Comparison of ENCODE assay signal across 12 mouse cellular contexts in genomic region chr1:64756640-64757030, GRCm38 (mm10). TPM values are rescaled to one million over a fixed set of nuclear protein-coding genes. Genes with fewer than 3 reads are reported as not detected.
DNase-seq lines count a peak whose midpoint lies in the region; ATAC-seq and TF ChIP-seq lines count a peak whose summit lies in the region.
"Had no signal": no experiment of that assay in that cellular context is flagged by ENCODE, and none has a peak within 500 bp of the region (broad histone marks: within the 10 kb centered on the region; RNA-seq: fewer than 3 reads in every experiment).

No protein-coding gene starts in this region.

- H3K4me3 ChIP-seq in liver, adult 2 months (ENCODE audit: insufficient read depth, low read depth, low read length) = no peak overlapping the region
- H3K4me3 ChIP-seq in embryonic facial prominence, embryonic 13.5 days = no peak overlapping the region
- H3K4me3 ChIP-seq in heart, embryonic 14.5 days (ENCODE audit: control insufficient read depth in 1 of 2, insufficient read depth in 1 of 2, low read depth in 1 of 2, low read length in 2 of 2) = no peak overlapping the region
- no peak overlapping the region for H3K4me3 ChIP-seq in left cerebral cortex, adult 2 months
- H3K4me3 ChIP-seq: hindbrain, embryonic 15.5 days; kidney, embryonic 15.5 days; liver, embryonic 15.5 days had no signal

- no peaks in the 10 kb centered on the region for H3K9me3 ChIP-seq in embryonic facial prominence, embryonic 13.5 days
- no peaks in the 10 kb centered on the region for H3K9me3 ChIP-seq in heart, embryonic 14.5 days (ENCODE audit: control insufficient read depth, low read length)
- H3K9me3 ChIP-seq: G1E; hindbrain, embryonic 15.5 days; kidney, embryonic 15.5 days; liver, embryonic 15.5 days had no signal

- intact Hi-C loops in left cerebral cortex, adult 2 months (cut with DNase I) = no loop called here
- intact Hi-C loops in gastrocnemius, postnatal 36 days (cut with DNase I) = no loop called here

- ATAC-seq in embryonic facial prominence, embryonic 13.5 days (ENCODE audit: insufficient number of reproducible peaks, insufficient read depth, low FRiP score, low TSS enrichment, low read depth) = no peak
- ATAC-seq in heart, embryonic 14.5 days (ENCODE audit: insufficient number of reproducible peaks, insufficient read depth, low FRiP score, low read depth) = no peak

- H3K36me3 ChIP-seq in liver, adult 2 months (ENCODE audit: control insufficient read depth, insufficient read depth, low read length) = no peaks in the 10 kb centered on the region
- no peaks in the 10 kb centered on the region for H3K36me3 ChIP-seq in embryonic facial prominence, embryonic 13.5 days
- H3K36me3 ChIP-seq in heart, embryonic 14.5 days (ENCODE audit: control insufficient read depth, insufficient read depth, low read length) = no peaks in the 10 kb centered on the region
- H3K36me3 ChIP-seq: G1E; hindbrain, embryonic 15.5 days; kidney, embryonic 15.5 days; liver, embryonic 15.5 days had no signal

- peak overlapping the region; percentile 62 for H3K27ac ChIP-seq in liver, adult 2 months (replicated peaks; ENCODE audit: insufficient read depth, low read depth, low read length)
- peak overlapping the region; percentile 55; the same call in 1 of the 2 replicates for H3K27ac ChIP-seq in embryonic facial prominence, embryonic 13.5 days
- 0 out of 4 replicates have a peak overlapping the region, but pooled peaks of 1 of the 2 experiments have one; percentile 7 for H3K27ac ChIP-seq in heart, embryonic 14.5 days (replicated peaks in 1 of 2; ENCODE audit: control insufficient read depth in 1 of 2, insufficient read depth in 1 of 2, low read depth in 2 of 2, low read length in 2 of 2)
- H3K27ac ChIP-seq in left cerebral cortex, adult 2 months = no peak overlapping the region
- H3K27ac ChIP-seq: hindbrain, embryonic 15.5 days; kidney, embryonic 15.5 days; liver, embryonic 15.5 days had no signal

- TF ChIP-seq POLR2A in liver, adult 2 months (IDR thresholded peaks at IDR 0.05; ENCODE audit: extremely low read depth, insufficient read depth, low read length) = no peak

- H3K4me1 ChIP-seq in liver, adult 2 months (ENCODE audit: control insufficient read depth, insufficient read depth, low read length) = peaks cover 24% of the 10 kb centered on the region
- peaks cover 15% of the 10 kb centered on the region for H3K4me1 ChIP-seq in embryonic facial prominence, embryonic 13.5 days
- peaks cover 0 to 2% of the 10 kb centered on the region in 2 experiments; a peak in 1 of 4 replicates for H3K4me1 ChIP-seq in heart, embryonic 14.5 days (ENCODE audit: control insufficient read depth in 2 of 2, insufficient read depth in 2 of 2, low read length in 2 of 2)
- H3K4me1 ChIP-seq: hindbrain, embryonic 15.5 days had no signal

- no peak overlapping the region for H3K4me2 ChIP-seq in embryonic facial prominence, embryonic 13.5 days
- H3K4me2 ChIP-seq in heart, embryonic 14.5 days (ENCODE audit: low read length) = 0 out of 2 replicates have a peak overlapping the region, but pooled peaks have one; percentile 11
- H3K4me2 ChIP-seq: hindbrain, embryonic 15.5 days; kidney, embryonic 15.5 days; liver, embryonic 15.5 days had no signal

- H3K9ac ChIP-seq in liver, adult 2 months (ENCODE audit: low read depth, low read length) = no peak overlapping the region
- no peak overlapping the region for H3K9ac ChIP-seq in embryonic facial prominence, embryonic 13.5 days
- H3K9ac ChIP-seq in heart, embryonic 14.5 days (ENCODE audit: low read length) = no peak overlapping the region
- H3K9ac ChIP-seq: hindbrain, embryonic 15.5 days; kidney, embryonic 15.5 days; liver, embryonic 15.5 days had no signal

- TF ChIP-seq CTCF in liver, adult 2 months (IDR thresholded peaks at IDR 0.05; ENCODE audit: low read depth, low read length) = no peak
- no peak for TF ChIP-seq CTCF in left cerebral cortex, adult 2 months (IDR thresholded peaks at IDR 0.05)

- H3K79me2 ChIP-seq in liver, adult 2 months (ENCODE audit: control insufficient read depth, insufficient read depth, low read length) = no peaks in the 10 kb centered on the region

- 21% methylated on average over 10 of the region's 10 CpGs for WGBS in liver, adult 2 months
- WGBS in embryonic facial prominence, embryonic 13.5 days = 55% methylated on average over 10 of the region's 10 CpGs
- 57% methylated on average over 10 of the region's 10 CpGs for WGBS in heart, embryonic 14.5 days

- H3K27me3 ChIP-seq in liver, adult 2 months (ENCODE audit: control insufficient read depth, insufficient read depth, low read length) = no peaks in the 10 kb centered on the region
- no peaks in the 10 kb centered on the region for H3K27me3 ChIP-seq in embryonic facial prominence, embryonic 13.5 days
- no peaks in the 10 kb centered on the region for H3K27me3 ChIP-seq in heart, embryonic 14.5 days (ENCODE audit: control insufficient read depth, insufficient read depth, low read length)
- H3K27me3 ChIP-seq: hindbrain, embryonic 15.5 days; liver, embryonic 15.5 days had no signal

- DNase-seq in liver, adult 2 months (ENCODE audit: extremely low read depth, low read depth, low spot score) = peak; percentile 77
- DNase-seq in liver = no peak
- peak; percentile 10 for DNase-seq in skeletal muscle tissue, adult 2 months (ENCODE audit: low read depth, low spot score)
- DNase-seq in left cerebral cortex, adult 2 months (ENCODE audit: extremely low spot score in 1 of 2, low spot score in 2 of 2) = no peak
- DNase-seq in gastrocnemius, postnatal 36 days = no peak
- DNase-seq: cerebellum, adult 9-11 months had no signal

RNA-seq across cellular contexts. Expression of gene Fzd5, which starts 19.1 kb away (rescaled TPM):
- 3.1 and 4.0 TPM in 2 replicates for total RNA-seq in liver, adult 2 months (2014; rRNA removed)
- polyA plus RNA-seq in liver, adult 2 months (2012; rRNA removed) = 4.7 and 4.9 TPM in 2 replicates
- 1.1 and 2.0 TPM in 2 replicates for polyA plus RNA-seq in embryonic facial prominence, embryonic 13.5 days (2015; fragmentation: Nextera tagmentation; extraction: Ambion mirVana)
- 1.6 and 1.7 TPM in 2 replicates for polyA plus RNA-seq in heart, embryonic 14.5 days (2014; fragmentation: Nextera tagmentation; extraction: Ambion mirVana)
- 1 to 10 TPM in 1 of 2 experiments, under 1 TPM in 1; 0.93 to 1.4 TPM for total RNA-seq in left cerebral cortex, adult 2 months (2021)
- total RNA-seq in gastrocnemius, postnatal 36 days (2021) = 1 to 10 TPM; 1.5 to 1.9 TPM

Comparison
In these comparisons a context has a peak if more than half of its experiments do, and no peak if none do; other contexts are left out.
1. DNase-seq: peak in liver, adult 2 months (single experiment) and skeletal muscle tissue, adult 2 months (single experiment); none in liver (single experiment), left cerebral cortex, adult 2 months (0 of 2) and gastrocnemius, postnatal 36 days (0 of 2).